Mouse (Mus musculus) embryonic fibroblast, embryonic 13.5 days (primary cell): ENCODE data around the gene Gm40460. TPM values are rescaled to one million over a fixed set of nuclear protein-coding genes. Genes with fewer than 3 reads are reported as not detected.
"Not testable (repeated sequence)": the region's sequence is repeated elsewhere in the genome, so short reads cannot be mapped to it uniquely, and the experiment has no call there.

Experiments used
- H3K27ac ChIP-seq: 2 replicates; pipeline ENCODE4 v1.5.1; 2012; ENCODE audit warnings: low read length, control low read depth, inconsistent platforms; ENCODE audit not compliant: insufficient read depth
- H3K4me1 ChIP-seq: 2 replicates; pipeline ENCODE4 v1.6.1; 2011; ENCODE audit warnings: low read length; ENCODE audit not compliant: control insufficient read depth, insufficient read depth
- H3K4me3 ChIP-seq: 2 replicates; pipeline ENCODE4 v1.5.1; 2011; ENCODE audit warnings: mild to moderate bottlenecking, control low read depth, low read length; ENCODE audit not compliant: insufficient read depth
- CTCF ChIP-seq: IDR thresholded peaks from 2 replicates; pipeline ENCODE4 v1.5.1; 2011; ENCODE audit warnings: mild to moderate bottlenecking, control low read depth, low read length, moderate library complexity, borderline replicate concordance; ENCODE audit not compliant: insufficient read depth
- POLR2A ChIP-seq: IDR thresholded peaks from 2 replicates; pipeline ENCODE4 v1.6.1; 2011; ENCODE audit warnings: low read depth, mild to moderate bottlenecking, control low read depth, low read length, moderate library complexity
- polyA plus RNA-seq: library from polyadenylated mRNA; stranded (reverse); fragments of >200 nt; gene quantifications from 2 replicates; pipeline ENCODE4 v1.2.4, GENCODE M21; 2011; ENCODE audit warnings: low read depth; ENCODE audit not compliant: missing spikeins, insufficient read length

Gene Gm40460
- polyA plus RNA-seq, 1 experiment, result not detected

GRCm38 (mm10) chr7:142255517-142255916 lies 14.6 kb upstream of the Gm40460 start:
- Histone ChIP-seq H3K27ac (no peak overlapping the region), H3K4me1 (no peaks in the 10 kb centered on the region), H3K4me3 (no peak overlapping the region)
- TF ChIP-seq CTCF (peak; percentile 64; the same call in 1 of the 2 replicates), POLR2A (no peak)

GRCm38 (mm10) chr7:142249824-142250223 lies 8.9 kb upstream of the Gm40460 start:
- no peak for TF ChIP-seq POLR2A
- no peak for TF ChIP-seq CTCF
- no peak overlapping the region for H3K4me3 ChIP-seq
- no peak overlapping the region for H3K27ac ChIP-seq
- no peaks in the 10 kb centered on the region for H3K4me1 ChIP-seq

- Histone ChIP-seq H3K27ac (no peak overlapping the region), H3K4me1 (no peaks in the 10 kb centered on the region), H3K4me3 (no peak overlapping the region)
- TF ChIP-seq POLR2A (no peak), CTCF (no peak)
Measured at GRCm38 (mm10) chr7:142231540-142231939, 9.3 kb downstream of the Gm40460 start.

- H3K4me3 ChIP-seq, H3K4me1 ChIP-seq, H3K27ac ChIP-seq: not testable (repeated sequence)
Measured at GRCm38 (mm10) chr7:142229871-142230270, 11.0 kb downstream of the Gm40460 start, which contains the start of gene Krtap5-5. Gene Krtap5-5, minus strand, starts transcription at chr7:142229971.

- no peak overlapping the region for H3K27ac ChIP-seq
- H3K4me3 ChIP-seq, result no peak overlapping the region
- no peaks in the 10 kb centered on the region for H3K4me1 ChIP-seq
- TF ChIP-seq CTCF, result no peak
- TF ChIP-seq POLR2A, result no peak
Measured at GRCm38 (mm10) chr7:142224518-142224917, 16.4 kb downstream of the Gm40460 start.

GRCm38 (mm10) chr7:142212136-142212535 lies 28.7 kb downstream of the Gm40460 start:
- H3K4me1 ChIP-seq, H3K4me3 ChIP-seq, H3K27ac ChIP-seq: not testable (repeated sequence)

- no peaks in the 10 kb centered on the region for H3K4me1 ChIP-seq
- no peak within 1 kb of the TSS for H3K4me3 ChIP-seq
- H3K27ac ChIP-seq, result no peak within 1 kb of the TSS
- no peak for TF ChIP-seq POLR2A
- TF ChIP-seq CTCF, result no peak
Measured at GRCm38 (mm10) chr7:142211559-142211958, 29.3 kb downstream of the Gm40460 start, which contains the start of gene Gm7579. Gene Gm7579, plus strand, starts transcription at chr7:142211859.

- H3K27ac ChIP-seq, H3K4me3 ChIP-seq, H3K4me1 ChIP-seq: not testable (repeated sequence)
Measured at GRCm38 (mm10) chr7:142206891-142207290, 34.0 kb downstream of the Gm40460 start.

GRCm38 (mm10) chr7:142205488-142205887 lies 35.4 kb downstream of the Gm40460 start:
- no peak overlapping the region for H3K27ac ChIP-seq
- no peak for TF ChIP-seq CTCF
- TF ChIP-seq POLR2A, result no peak

GRCm38 (mm10) chr7:142201064-142201463 lies 39.8 kb downstream of the Gm40460 start, which contains the start of gene Krtap5-3:
Gene Krtap5-3, plus strand, starts transcription at chr7:142201364.
- no peak within 1 kb of the TSS for H3K4me3 ChIP-seq

More at GRCm38 (mm10) chr7:142205488-142205887, 35.4 kb downstream of the Gm40460 start:
- H3K4me3 ChIP-seq, result no peak overlapping the region
- H3K4me1 ChIP-seq, result no peaks in the 10 kb centered on the region

GRCm38 (mm10) chr7:142198748-142199147 lies 42.1 kb downstream of the Gm40460 start:
- no peak for TF ChIP-seq CTCF
- TF ChIP-seq POLR2A, result no peak

More at GRCm38 (mm10) chr7:142201064-142201463, 39.8 kb downstream of the Gm40460 start, which contains the start of gene Krtap5-3:
- Histone ChIP-seq H3K4me1 (no peaks in the 10 kb centered on the region), H3K27ac (no peak within 1 kb of the TSS)
- no peak for TF ChIP-seq POLR2A
- no peak for TF ChIP-seq CTCF

More at GRCm38 (mm10) chr7:142198748-142199147, 42.1 kb downstream of the Gm40460 start:
- no peak overlapping the region for H3K27ac ChIP-seq
- H3K4me3 ChIP-seq, result no peak overlapping the region
- H3K4me1 ChIP-seq, result no peaks in the 10 kb centered on the region

Other genes with a start within 250 kb of the Gm40460 start
- gene Mob2, start 180.0 kb downstream of the Gm40460 start, polyA plus RNA-seq, result 15.2 and 15.9 TPM in 2 replicates
- 5.1 and 5.4 TPM in 2 replicates for gene Dusp8, start 145.2 kb downstream of the Gm40460 start, polyA plus RNA-seq
- not detected in 2 replicates for gene Gm45618, start 120.3 kb downstream of the Gm40460 start, polyA plus RNA-seq
- not detected in 2 replicates for gene Gm39115, start 105.0 kb downstream of the Gm40460 start, polyA plus RNA-seq
- gene Gm45337, start 96.5 kb downstream of the Gm40460 start, polyA plus RNA-seq, result not detected in 2 replicates
- gene Gm29735, start 84.0 kb downstream of the Gm40460 start, polyA plus RNA-seq, result not detected in 2 replicates
- gene Gm4553, start 75.3 kb downstream of the Gm40460 start, polyA plus RNA-seq, result not detected in 2 replicates
- not detected in 2 replicates for gene Krtap5-2, start 65.1 kb downstream of the Gm40460 start, polyA plus RNA-seq
- gene Gm10153, start 50.7 kb downstream of the Gm40460 start, polyA plus RNA-seq, result not detected in 2 replicates
- not detected in 2 replicates for gene Krtap5-3, start 39.7 kb downstream of the Gm40460 start, polyA plus RNA-seq
- not detected in 2 replicates for gene Gm7579, start 29.2 kb downstream of the Gm40460 start, polyA plus RNA-seq
- not detected in 2 replicates for gene Krtap5-5, start 11.1 kb downstream of the Gm40460 start, polyA plus RNA-seq
- not detected in 2 replicates for gene Gm2431, start 17.3 kb upstream of the Gm40460 start, polyA plus RNA-seq
- gene Gm4559, start 33.3 kb upstream of the Gm40460 start, polyA plus RNA-seq, result not detected in 2 replicates
- not detected in 2 replicates for gene Krtap5-1, start 56.0 kb upstream of the Gm40460 start, polyA plus RNA-seq
- gene Krtap5-4, start 62.5 kb upstream of the Gm40460 start, polyA plus RNA-seq, result not detected in 2 replicates
- gene Ifitm10, start 132.7 kb upstream of the Gm40460 start, polyA plus RNA-seq, result 6.0 and 6.5 TPM in 2 replicates
- not detected in 2 replicates for gene Gm49369, start 141.6 kb upstream of the Gm40460 start, polyA plus RNA-seq
- gene Ctsd, start 147.0 kb upstream of the Gm40460 start, polyA plus RNA-seq, result 617 and 890 TPM in 2 replicates
- 1.3 and 2.4 TPM in 2 replicates for gene Syt8, start 193.8 kb upstream of the Gm40460 start, polyA plus RNA-seq
- 1.1 TPM in 1 of 2 replicates, not detected in the other for gene Tnni2, start 200.7 kb upstream of the Gm40460 start, polyA plus RNA-seq
- 114 and 159 TPM in 2 replicates for gene Lsp1, start 219.7 kb upstream of the Gm40460 start, polyA plus RNA-seq